Mouse (Mus musculus) MEL (cell line): ENCODE measurements at regions not wholly inside any gene's neighbourhood (a gene's known extent, or its start where the extent isn't known, plus 50 kb on each side); places are given as distances from the start of the nearest gene placed in this dataset.

Source experiments
- DNase-seq: peaks from one replicate; pipeline ENCODE4 v3.0.0; 2011; ENCODE audit warnings: low read depth, low spot score
- H3K27ac ChIP-seq: 2 replicates; pipeline ENCODE4 v1.5.1; 2012; ENCODE audit warnings: low read depth, mild to moderate bottlenecking, control low read depth, low read length, moderate library complexity; ENCODE audit not compliant: control insufficient read depth
- H3K27me3 ChIP-seq, 2 experiments: fragments of 150-350 bp in 1 of 2; sonication (generic) in 1 of 2; 2 replicates each; pipeline ENCODE4 v1.6.1; 2012; ENCODE audit warnings: low read length in 2 of 2, mild to moderate bottlenecking in 2 of 2, improper control_type of control experiment in 1 of 2, moderate library complexity in 1 of 2; ENCODE audit not compliant: insufficient read depth in 2 of 2, control insufficient read depth in 1 of 2
- H3K36me3 ChIP-seq, 2 experiments: 2 replicates each; pipeline ENCODE4 v1.6.1; 2012 to 2014; ENCODE audit warnings: low read length in 2 of 2, improper control_type of control experiment in 1 of 2, inconsistent platforms in 1 of 2, mild to moderate bottlenecking in 1 of 2; ENCODE audit not compliant: insufficient read depth in 2 of 2, control insufficient read depth in 1 of 2
- H3K4me1 ChIP-seq, 2 experiments: fragments of 150-350 bp in 1 of 2; sonication (generic) in 1 of 2; 2 replicates each; pipeline ENCODE4 v1.6.1; 2012; ENCODE audit warnings: low read length in 2 of 2, improper control_type of control experiment in 1 of 2, mild to moderate bottlenecking in 1 of 2; ENCODE audit not compliant: insufficient read depth in 2 of 2, control insufficient read depth in 1 of 2
- H3K4me3 ChIP-seq, 2 experiments: fragments of 150-350 bp in 1 of 2; sonication (generic) in 1 of 2; 2 replicates each; pipeline ENCODE4 v1.5.1; 2012; ENCODE audit warnings: low read depth in 2 of 2, low read length in 2 of 2, mild to moderate bottlenecking in 2 of 2, moderate library complexity in 2 of 2, control low read depth in 1 of 2, improper control_type of control experiment in 1 of 2; ENCODE audit not compliant: control insufficient read depth in 1 of 2, insufficient read depth in 1 of 2
- H3K79me2 ChIP-seq: 2 replicates; pipeline ENCODE4 v1.6.1; 2012; ENCODE audit warnings: mild to moderate bottlenecking, low read length, moderate library complexity; ENCODE audit not compliant: control insufficient read depth, poor library complexity, insufficient read depth
- H3K9ac ChIP-seq: 2 replicates; pipeline ENCODE4 v1.6.1; 2012; ENCODE audit warnings: low read depth, mild to moderate bottlenecking, control low read depth, low read length, moderate library complexity; ENCODE audit not compliant: control insufficient read depth, poor library complexity, severe bottlenecking
- H3K9me3 ChIP-seq: fragments of 150-350 bp; sonication (generic); replicated peaks from 2 replicates; pipeline ENCODE4 v1.6.1; 2012; ENCODE audit warnings: mild to moderate bottlenecking, low read length, improper control_type of control experiment, moderate library complexity; ENCODE audit not compliant: insufficient read depth
- CHD2 ChIP-seq: IDR thresholded peaks from 2 replicates; pipeline ENCODE4 v1.6.1; 2011; ENCODE audit warnings: low read length, improper control_type of control experiment
- CTCF ChIP-seq, 3 experiments: IDR thresholded peaks in 2 of 3; conservative IDR thresholded peaks in 1 of 3; 2 replicates each; pipeline ENCODE4 v1.5.1; 2011 to 2012; ENCODE audit warnings: low read length in 3 of 3, low read depth in 2 of 3, mild to moderate bottlenecking in 2 of 3, improper control_type of control experiment in 1 of 3, inconsistent platforms in 1 of 3, mixed read lengths in 1 of 3, moderate library complexity in 1 of 3; ENCODE audit not compliant: control insufficient read depth in 1 of 3, insufficient read depth in 1 of 3, poor library complexity in 1 of 3, severe bottlenecking in 1 of 3
- ETS1 ChIP-seq: IDR thresholded peaks from 2 replicates; pipeline ENCODE4 v1.6.1; 2012; ENCODE audit warnings: low read depth, mild to moderate bottlenecking, inconsistent platforms, low read length, improper control_type of control experiment, moderate library complexity
- GABPA ChIP-seq: IDR thresholded peaks from 2 replicates; pipeline ENCODE4 v1.6.1; 2012; ENCODE audit warnings: low read depth, mild to moderate bottlenecking, inconsistent platforms, low read length, improper control_type of control experiment, moderate library complexity
- GATA1 ChIP-seq: IDR thresholded peaks from 2 replicates; pipeline ENCODE4 v1.6.1; 2011; ENCODE audit warnings: low read depth, low read length, improper control_type of control experiment
- JUND ChIP-seq: IDR thresholded peaks from 2 replicates; pipeline ENCODE4 v1.6.1; 2011; ENCODE audit warnings: low read depth, mild to moderate bottlenecking, improper control_type of control experiment, low read length
- KAT2A ChIP-seq: conservative IDR thresholded peaks from 2 replicates; pipeline ENCODE4 v1.6.1; 2012; ENCODE audit warnings: low read depth, low read length, improper control_type of control experiment, inconsistent platforms
- MAFK ChIP-seq: IDR thresholded peaks from 2 replicates; pipeline ENCODE4 v1.6.1; 2011; ENCODE audit warnings: low read depth, mild to moderate bottlenecking, low read length, improper control_type of control experiment, borderline replicate concordance
- MAZ ChIP-seq: IDR thresholded peaks from 2 replicates; pipeline ENCODE4 v1.6.1; 2012; ENCODE audit warnings: low read depth, mild to moderate bottlenecking, inconsistent platforms, low read length, improper control_type of control experiment
- MEF2A ChIP-seq: IDR thresholded peaks from 2 replicates; pipeline ENCODE4 v1.6.1; 2014; ENCODE audit warnings: low read depth, mild to moderate bottlenecking, inconsistent platforms, low read length, improper control_type of control experiment; ENCODE audit not compliant: poor library complexity, insufficient replicate concordance, severe bottlenecking; ENCODE audit errors: extremely low read depth
- NELFE ChIP-seq: IDR thresholded peaks from 2 replicates; pipeline ENCODE4 v1.6.1; 2011; ENCODE audit warnings: low read depth, low read length, improper control_type of control experiment
- NRF1 ChIP-seq: IDR thresholded peaks from 2 replicates; pipeline ENCODE4 v1.6.1; 2014; ENCODE audit warnings: low read depth, mild to moderate bottlenecking, inconsistent platforms, low read length, improper control_type of control experiment, moderate library complexity; ENCODE audit not compliant: poor library complexity, insufficient read depth, severe bottlenecking
- POLR2A ChIP-seq, 2 experiments: IDR thresholded peaks; 2 replicates each; pipeline ENCODE4 v1.6.1; 2011 to 2012; ENCODE audit warnings: low read length in 2 of 2, mild to moderate bottlenecking in 2 of 2, control low read depth in 1 of 2, improper control_type of control experiment in 1 of 2, low read depth in 1 of 2, moderate library complexity in 1 of 2; ENCODE audit not compliant: control insufficient read depth in 1 of 2, insufficient read depth in 1 of 2, poor library complexity in 1 of 2
- POLR2AphosphoS2 ChIP-seq: IDR thresholded peaks from 2 replicates; pipeline ENCODE4 v1.6.1; 2011; ENCODE audit warnings: low read length, improper control_type of control experiment
- POLR2AphosphoS5 ChIP-seq: IDR thresholded peaks from 2 replicates; pipeline ENCODE4 v1.6.1; 2012; ENCODE audit warnings: low read depth, borderline replicate concordance, mild to moderate bottlenecking, inconsistent platforms, low read length, moderate library complexity, mixed read lengths
- RAD21 ChIP-seq: IDR thresholded peaks from 2 replicates; pipeline ENCODE4 v1.6.1; 2011; ENCODE audit warnings: mild to moderate bottlenecking, low read depth, low read length, improper control_type of control experiment
- RCOR1 ChIP-seq: IDR thresholded peaks from 2 replicates; pipeline ENCODE4 v1.6.1; 2012; ENCODE audit warnings: low read depth, mild to moderate bottlenecking, inconsistent platforms, low read length, improper control_type of control experiment
- TBP ChIP-seq: IDR thresholded peaks from 2 replicates; pipeline ENCODE4 v1.8.0; 2011; ENCODE audit warnings: low read depth, low read length, improper control_type of control experiment
- TCF12 ChIP-seq: IDR thresholded peaks from 2 replicates; pipeline ENCODE4 v1.6.1; 2014; ENCODE audit warnings: low read depth, mild to moderate bottlenecking, inconsistent platforms, low read length, improper control_type of control experiment, moderate library complexity
- UBTF ChIP-seq: IDR thresholded peaks from 2 replicates; pipeline ENCODE4 v1.6.1; 2012; ENCODE audit warnings: low read depth, mild to moderate bottlenecking, inconsistent platforms, low read length, improper control_type of control experiment, moderate library complexity, borderline replicate concordance; ENCODE audit not compliant: insufficient read depth
- USF1 ChIP-seq: IDR thresholded peaks from 2 replicates; pipeline ENCODE4 v1.6.1; 2014; ENCODE audit warnings: low read depth, mild to moderate bottlenecking, inconsistent platforms, low read length, improper control_type of control experiment, moderate library complexity
- USF2 ChIP-seq, 2 experiments: IDR thresholded peaks; 2 replicates each; pipeline ENCODE4 v1.6.1; 2011 to 2012; ENCODE audit warnings: improper control_type of control experiment in 2 of 2, low read length in 2 of 2, borderline replicate concordance in 1 of 2, inconsistent platforms in 1 of 2, low read depth in 1 of 2, mild to moderate bottlenecking in 1 of 2; ENCODE audit not compliant: insufficient read depth in 1 of 2
- ZC3H11A ChIP-seq: IDR thresholded peaks from 2 replicates; pipeline ENCODE4 v1.6.1; 2012; ENCODE audit warnings: low read depth, mild to moderate bottlenecking, inconsistent platforms, low read length, improper control_type of control experiment
- ZKSCAN1 ChIP-seq: IDR thresholded peaks from 2 replicates; pipeline ENCODE4 v1.6.1; 2012; ENCODE audit warnings: low read depth, mild to moderate bottlenecking, inconsistent platforms, low read length, improper control_type of control experiment, moderate library complexity
- ZMIZ1 ChIP-seq: IDR thresholded peaks from 2 replicates; pipeline ENCODE4 v1.6.1; 2012; ENCODE audit warnings: low read depth, mild to moderate bottlenecking, inconsistent platforms, low read length, improper control_type of control experiment, moderate library complexity
- ZNF384 ChIP-seq: IDR thresholded peaks from 2 replicates; pipeline ENCODE4 v1.6.1; 2012; ENCODE audit warnings: low read depth, mild to moderate bottlenecking, inconsistent platforms, low read length, improper control_type of control experiment

- Histone ChIP-seq H3K9ac (no peak overlapping the region), H3K36me3 (no peaks in the 10 kb centered on the region), H3K9me3 (no peaks in the 10 kb centered on the region), H3K27ac (no peak overlapping the region), H3K4me1 (no peaks in the 10 kb centered on the region), H3K79me2 (no peaks in the 10 kb centered on the region), H3K4me3 (no peak overlapping the region), H3K27me3 (no peaks in the 10 kb centered on the region)
- no peak for DNase-seq
- TF ChIP-seq USF1, result no peak
- no peak for TF ChIP-seq NELFE
- TF ChIP-seq MAFK, result no peak
- no peak for TF ChIP-seq MAZ
- no peak for TF ChIP-seq NRF1
- no peak for TF ChIP-seq UBTF
- no peak for TF ChIP-seq GATA1
- TF ChIP-seq POLR2AphosphoS5, result no peak
- TF ChIP-seq ZNF384, result no peak
- no peak for TF ChIP-seq GABPA
- TF ChIP-seq TBP, result no peak
- no peak for TF ChIP-seq USF2 (IDR thresholded peaks at IDR 0.05; ENCODE audit: borderline replicate concordance in 1 of 2, insufficient read depth in 1 of 2, low read depth in 1 of 2, low read length in 2 of 2)
- TF ChIP-seq CTCF (IDR thresholded peaks at IDR 0.05 in 2 of 3, conservative IDR thresholded peaks at IDR 0.05 in 1 of 3; ENCODE audit: control insufficient read depth in 1 of 3, insufficient read depth in 1 of 3, low read depth in 2 of 3, low read length in 3 of 3, poor library complexity in 1 of 3, severe bottlenecking in 1 of 3), result no peak
- TF ChIP-seq RAD21, result no peak
- TF ChIP-seq ZMIZ1, result no peak
- no peak for TF ChIP-seq TCF12
- no peak for TF ChIP-seq CHD2
Observed at GRCm38 (mm10) chr13:16668652-16669051, 657.0 kb downstream of the Inhba start.

GRCm38 (mm10) chr13:16669281-16669680, 657.6 kb downstream of the Inhba start:
- Histone ChIP-seq H3K4me3 (no peak overlapping the region), H3K27me3 (no peaks in the 10 kb centered on the region), H3K9ac (no peak overlapping the region), H3K79me2 (no peaks in the 10 kb centered on the region), H3K36me3 (no peaks in the 10 kb centered on the region), H3K9me3 (no peaks in the 10 kb centered on the region), H3K27ac (no peak overlapping the region), H3K4me1 (no peaks in the 10 kb centered on the region)
- no peak for TF ChIP-seq RAD21
- TF ChIP-seq JUND, result no peak
- TF ChIP-seq CHD2, result no peak
- TF ChIP-seq POLR2A (IDR thresholded peaks at IDR 0.05; ENCODE audit: control insufficient read depth in 1 of 2, insufficient read depth in 1 of 2, low read depth in 1 of 2, low read length in 2 of 2, poor library complexity in 1 of 2), result no peak
- no peak for TF ChIP-seq POLR2AphosphoS5
- no peak for TF ChIP-seq MEF2A
- TF ChIP-seq POLR2AphosphoS2, result no peak
- TF ChIP-seq KAT2A, result no peak
- no peak for TF ChIP-seq RCOR1
- no peak for TF ChIP-seq USF2 (IDR thresholded peaks at IDR 0.05; ENCODE audit: borderline replicate concordance in 1 of 2, insufficient read depth in 1 of 2, low read depth in 1 of 2, low read length in 2 of 2)
- TF ChIP-seq ETS1, result no peak
- no peak for TF ChIP-seq ZC3H11A
- no peak for TF ChIP-seq ZKSCAN1
- no peak for DNase-seq
